Mouse (Mus musculus): ENCODE results near the gene Larp7.

Larp7 gene

DNA sequence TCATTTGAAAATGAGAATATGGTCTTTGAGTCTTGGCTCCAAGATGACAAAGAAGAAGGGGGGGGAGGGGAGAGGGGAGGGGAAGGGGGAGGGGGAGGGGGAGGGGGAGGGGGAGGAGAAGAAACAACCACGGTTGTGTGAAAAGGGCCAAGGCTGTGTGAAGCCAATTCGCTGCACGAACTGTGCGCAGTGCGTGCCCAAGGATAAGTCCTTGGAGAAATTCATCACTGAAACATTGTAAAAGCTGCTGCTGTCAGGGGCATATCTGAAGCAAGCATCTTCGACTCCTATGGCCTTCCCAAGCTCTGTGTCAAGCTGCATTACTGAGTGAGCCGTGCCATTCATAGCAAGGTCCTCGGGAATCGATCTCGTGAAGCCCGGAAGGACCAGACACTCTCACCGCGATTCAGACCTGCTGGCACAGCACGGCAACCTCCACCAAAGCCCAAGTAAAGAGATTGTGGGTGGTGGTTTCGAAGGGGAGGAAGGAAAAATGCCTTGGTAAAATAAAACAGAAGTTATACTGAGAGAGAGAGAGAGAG is 40.3 kb downstream of the Larp7 start:
- DNase-seq (ENCODE audit: low read depth, low spot score): no peak

DNA sequence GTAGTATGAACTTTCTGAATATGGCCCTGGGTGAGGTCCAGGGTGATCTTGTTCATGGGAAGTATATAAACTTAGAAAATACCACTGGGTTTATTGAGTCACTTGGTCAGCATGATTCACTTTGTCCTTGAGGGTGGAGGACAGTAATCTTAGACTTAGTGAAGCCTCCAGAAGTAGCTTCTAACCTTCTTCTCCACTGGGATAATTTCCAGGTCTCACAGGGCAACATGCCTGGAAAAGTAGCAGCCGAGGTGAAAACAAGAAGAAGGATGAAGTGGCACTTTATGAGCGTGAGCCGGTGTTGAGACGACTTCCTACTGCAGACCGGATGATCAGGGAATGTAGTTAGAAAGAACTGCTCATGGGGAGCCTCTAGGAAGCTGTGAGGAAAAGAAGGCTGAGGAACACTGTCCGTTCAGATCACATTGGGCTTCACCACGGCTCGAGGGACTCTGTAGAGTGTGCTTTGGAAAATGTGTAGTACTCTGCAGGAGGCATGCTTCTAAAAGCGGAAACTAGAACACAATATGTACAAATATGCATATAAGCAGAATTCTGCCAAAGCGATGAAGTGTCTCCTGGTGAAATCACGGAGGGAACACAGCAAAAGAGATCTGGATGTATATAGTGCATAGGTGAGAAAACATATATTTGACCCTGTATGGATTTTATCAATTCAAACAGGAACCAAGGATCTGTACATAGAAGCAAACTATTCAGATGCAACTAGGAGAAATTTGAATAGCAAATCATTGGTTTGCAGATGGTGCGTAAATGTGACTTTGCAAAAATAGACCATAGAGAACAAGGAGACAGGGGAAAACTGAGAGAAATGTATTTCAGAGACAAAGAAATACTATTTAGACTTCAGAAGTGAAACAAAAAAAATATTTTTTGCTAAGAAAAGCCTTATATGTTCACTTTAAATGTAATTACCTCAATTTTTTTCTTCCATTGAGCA is 41.1 kb downstream of the Larp7 start:
- no peak for DNase-seq (ENCODE audit: low read depth, low spot score)

DNA sequence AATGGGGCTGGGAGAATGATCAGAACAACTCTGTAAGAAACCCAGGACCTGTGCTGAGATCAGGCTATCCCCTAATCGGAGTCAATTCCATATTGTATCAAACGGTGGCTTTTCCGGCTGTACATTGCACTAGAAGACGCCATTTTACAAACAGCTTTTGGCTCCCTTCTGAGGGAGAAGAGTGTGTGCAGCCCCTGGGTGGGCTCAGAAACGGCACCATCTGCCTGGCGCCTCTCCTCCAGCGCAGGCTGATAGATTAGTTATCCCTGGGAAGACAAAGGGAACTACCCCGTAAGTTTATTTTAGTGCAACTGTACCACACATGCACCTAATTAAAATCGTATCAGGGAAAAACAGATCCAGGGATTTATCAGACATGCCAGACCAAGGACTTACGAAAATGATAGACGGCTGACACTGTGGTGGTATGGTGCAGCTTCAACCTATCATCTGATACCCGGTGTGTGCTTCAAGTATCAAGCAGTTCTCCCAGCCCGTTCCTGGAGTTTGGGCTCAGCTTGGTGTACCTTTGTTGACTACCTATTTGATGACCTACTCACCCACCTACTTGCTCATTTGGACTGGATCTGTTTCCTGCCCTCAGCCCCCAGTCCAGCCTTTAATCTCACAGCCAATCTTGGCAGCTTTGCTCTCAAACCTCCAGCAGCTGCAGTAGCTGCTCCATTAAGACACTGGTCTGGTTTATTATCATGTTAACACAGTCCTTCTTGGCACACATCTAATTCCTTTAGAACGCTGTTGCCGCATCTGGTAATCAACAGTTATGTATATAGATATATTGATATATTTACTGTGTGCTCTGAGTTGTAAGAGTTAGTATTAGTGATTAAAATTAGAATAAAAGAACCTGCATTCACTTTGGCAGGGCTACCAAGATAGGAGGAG is 45.0 kb downstream of the Larp7 start:
- no peak for DNase-seq (ENCODE audit: low read depth, low spot score)

DNA sequence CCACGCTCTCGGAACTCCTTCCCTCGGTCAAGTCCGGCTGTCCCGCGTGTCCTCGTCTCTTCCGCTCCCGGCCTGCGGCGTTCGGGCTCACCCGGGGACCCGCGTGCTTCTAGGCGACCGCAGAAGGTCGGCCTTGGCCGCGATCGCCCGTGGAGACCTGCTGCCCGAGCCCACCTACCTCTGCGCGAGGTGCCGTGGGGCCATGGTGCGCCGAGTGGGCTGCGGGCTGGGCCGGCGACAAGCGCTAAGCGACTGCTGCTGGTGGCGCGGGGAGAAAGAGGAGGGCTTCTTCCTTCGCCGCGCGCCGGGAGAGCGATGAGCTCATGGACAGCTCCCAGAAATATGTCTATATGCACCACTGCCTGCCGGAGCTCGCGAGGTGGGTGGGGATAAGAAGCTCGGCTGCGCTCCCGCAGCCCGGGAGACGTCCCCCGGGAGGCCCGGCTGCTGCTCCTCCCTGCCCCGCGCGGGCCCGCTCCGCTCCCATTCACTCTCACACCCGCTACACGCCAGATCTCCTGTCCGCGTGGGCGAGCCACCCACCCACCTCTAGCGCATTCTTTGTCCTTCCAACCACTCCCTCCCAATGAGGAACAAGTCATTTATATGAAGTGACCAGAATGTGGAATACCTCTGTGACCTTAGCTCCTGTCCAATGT is 54.3 kb downstream of the Larp7 start, which contains the start of gene Ank2:
TSS of gene Ank2 (minus strand) at position 609 of the 659 bp plus-strand sequence.
- DNase-seq (ENCODE audit: low read depth, low spot score): no peak

DNA sequence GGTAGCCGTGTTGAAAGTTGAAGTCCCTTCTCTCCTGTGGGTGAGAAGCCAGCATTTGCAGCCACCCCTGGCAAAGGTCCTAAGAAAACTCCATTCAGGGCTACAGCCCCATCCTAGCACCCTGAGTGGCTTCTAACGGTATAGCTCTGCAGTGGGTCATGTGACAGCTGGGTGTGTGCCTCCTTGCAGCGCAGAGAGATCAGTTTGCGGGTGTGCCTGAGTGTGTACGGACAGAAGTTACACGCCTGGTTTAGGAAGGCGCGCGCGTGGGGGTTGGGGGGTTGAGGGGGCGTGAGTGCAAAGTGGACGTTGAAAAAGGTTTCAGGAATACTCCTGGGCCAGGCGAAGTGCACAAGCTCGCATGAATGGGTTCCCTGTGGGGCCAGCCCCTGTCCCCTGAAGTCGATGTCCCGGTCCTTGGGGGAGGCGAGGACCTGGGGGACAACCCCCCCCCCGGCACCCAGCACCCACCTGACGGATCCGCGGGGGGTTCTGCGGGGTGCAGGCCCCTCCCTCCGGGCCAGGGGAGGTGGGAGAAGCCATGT is 54.9 kb downstream of the Larp7 start:
- DNase-seq (ENCODE audit: low read depth, low spot score): no peak

DNA sequence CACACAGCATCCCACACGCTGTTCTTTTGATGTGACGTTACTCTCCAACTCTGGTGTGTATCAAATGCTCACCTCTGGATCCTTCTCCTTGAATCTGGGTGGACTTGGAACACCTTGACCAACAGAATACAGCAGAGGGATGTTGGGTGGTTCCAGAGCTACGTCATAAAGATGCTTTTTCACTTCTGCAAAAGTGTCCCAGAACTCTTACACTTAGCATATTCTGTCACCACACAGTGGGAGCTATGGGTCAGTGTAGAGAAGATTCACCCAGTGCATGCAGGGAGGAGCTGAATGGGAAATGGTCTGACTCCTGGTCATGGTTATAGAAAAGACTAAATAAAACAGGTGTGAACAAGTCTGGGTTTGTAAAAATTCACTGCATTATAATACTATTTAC is 60.5 kb downstream of the Larp7 start:
- DNase-seq (ENCODE audit: low read depth, low spot score): no peak

DNA sequence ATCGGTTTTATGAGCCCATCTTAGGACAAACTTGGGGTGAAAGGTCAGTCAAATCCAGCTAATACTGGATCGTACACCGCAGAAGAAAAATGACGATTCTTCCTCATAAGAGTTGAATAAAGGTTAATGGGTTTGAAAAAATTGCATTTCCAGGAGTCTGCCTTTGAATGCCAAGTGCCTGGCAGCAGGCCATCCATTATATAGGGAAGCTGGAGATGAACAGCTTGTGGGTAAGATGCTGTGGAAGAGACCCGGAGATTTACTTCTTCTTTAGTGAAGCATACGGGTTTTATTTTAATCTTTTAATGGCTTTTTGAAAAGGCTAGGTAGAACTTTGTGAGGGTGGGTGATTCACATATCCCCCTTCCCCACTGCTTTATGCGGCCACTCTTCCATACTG is 65.8 kb downstream of the Larp7 start:
- DNase-seq (ENCODE audit: low read depth, low spot score): no peak

Measured in CD4-positive helper T cell, adult 2 months (primary cell).